Mouse (Mus musculus): ENCODE data around the gene Gfod1. TPM values are rescaled to one million over a fixed set of nuclear protein-coding genes. Genes with fewer than 3 reads are reported as not detected.
A peak's percentile ranks its signal among the peaks of the same experiment; 100 is the strongest.

The Gfod1 gene
- polyA plus RNA-seq, 1 experiment: 4.3 TPM

- Histone ChIP-seq H3K27me3 (ENCODE audit: control insufficient read depth, insufficient read depth, low read length) (no peaks in the 10 kb centered on the region), H3K27ac (ENCODE audit: control insufficient read depth, insufficient read depth, low read length) (no peak overlapping the region), H3K4me1 (replicated peaks; ENCODE audit: control insufficient read depth, insufficient read depth, low read length) (peaks cover 4% of the 10 kb centered on the region; the same call in 1 of the 2 replicates), H3K36me3 (ENCODE audit: control insufficient read depth, insufficient read depth, low read length) (no peaks in the 10 kb centered on the region), H3K4me3 (ENCODE audit: control insufficient read depth, insufficient read depth, low read length) (no peak overlapping the region)
- DNase-seq: peak; percentile 46
- 70% methylated on average over 5 of the region's 5 CpGs for WGBS
- TF ChIP-seq POLR2A (IDR thresholded peaks at IDR 0.05; ENCODE audit: control insufficient read depth, extremely low read depth, insufficient read depth, low read length, poor library complexity) (no peak), CTCF (IDR thresholded peaks at IDR 0.05; ENCODE audit: borderline replicate concordance, control insufficient read depth, extremely low read depth, insufficient read depth, low read length, poor library complexity) (no peak)
These were observed 104.2 kb downstream of the Gfod1 start for GRCm38 (mm10) chr13:43199749-43200148.

DNA sequence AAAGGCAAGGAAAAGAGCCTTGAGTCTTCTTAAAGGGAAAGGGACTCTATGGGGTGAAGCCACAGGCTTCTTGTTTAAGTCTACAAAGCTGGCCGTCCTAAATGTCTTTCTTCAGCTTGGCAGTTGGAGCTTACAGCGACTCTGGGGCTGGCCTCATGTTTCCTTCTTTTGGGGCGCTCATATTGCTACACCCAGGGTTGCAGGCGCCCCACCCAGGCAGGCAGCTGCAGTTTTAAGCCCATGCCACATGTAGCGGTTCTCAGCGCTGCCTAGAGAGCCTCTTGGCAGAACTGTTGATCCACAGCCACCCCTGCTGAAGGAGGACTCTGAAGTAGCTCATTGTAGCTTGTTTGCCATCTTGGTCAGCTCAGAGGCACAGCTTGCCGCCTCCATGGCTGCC is 104.7 kb downstream of the Gfod1 start:
- WGBS: 68% methylated on average over 7 of the region's 7 CpGs
- no peak overlapping the region for H3K4me3 ChIP-seq (ENCODE audit: control insufficient read depth, insufficient read depth, low read length)
- H3K27me3 ChIP-seq (ENCODE audit: control insufficient read depth, insufficient read depth, low read length): no peaks in the 10 kb centered on the region
- no peaks in the 10 kb centered on the region for H3K36me3 ChIP-seq (ENCODE audit: control insufficient read depth, insufficient read depth, low read length)
- H3K4me1 ChIP-seq (replicated peaks; ENCODE audit: control insufficient read depth, insufficient read depth, low read length): peaks cover 4% of the 10 kb centered on the region; the same call in 1 of the 2 replicates
- no peak overlapping the region for H3K27ac ChIP-seq (ENCODE audit: control insufficient read depth, insufficient read depth, low read length)
- DNase-seq: no peak
- no peak for TF ChIP-seq POLR2A (IDR thresholded peaks at IDR 0.05; ENCODE audit: control insufficient read depth, extremely low read depth, insufficient read depth, low read length, poor library complexity)
- TF ChIP-seq CTCF (IDR thresholded peaks at IDR 0.05; ENCODE audit: borderline replicate concordance, control insufficient read depth, extremely low read depth, insufficient read depth, low read length, poor library complexity): no peak

GRCm38 (mm10) chr13:43197187-43197586 is 106.8 kb downstream of the Gfod1 start:
- no peaks in the 10 kb centered on the region for H3K27me3 ChIP-seq (ENCODE audit: control insufficient read depth, insufficient read depth, low read length)
- no peak overlapping the region for H3K27ac ChIP-seq (ENCODE audit: control insufficient read depth, insufficient read depth, low read length)
- no peak overlapping the region for H3K4me3 ChIP-seq (ENCODE audit: control insufficient read depth, insufficient read depth, low read length)
- TF ChIP-seq POLR2A (IDR thresholded peaks at IDR 0.05; ENCODE audit: control insufficient read depth, extremely low read depth, insufficient read depth, low read length, poor library complexity) (no peak), CTCF (IDR thresholded peaks at IDR 0.05; ENCODE audit: borderline replicate concordance, control insufficient read depth, extremely low read depth, insufficient read depth, low read length, poor library complexity) (0 out of 2 replicates have a peak, but pooled peaks have one; percentile 21)
- H3K36me3 ChIP-seq (ENCODE audit: control insufficient read depth, insufficient read depth, low read length): no peaks in the 10 kb centered on the region
- WGBS: 71% methylated on average over 6 of the region's 6 CpGs
- H3K4me1 ChIP-seq (replicated peaks; ENCODE audit: control insufficient read depth, insufficient read depth, low read length): peaks cover 7% of the 10 kb centered on the region; the same call in 1 of the 2 replicates
- DNase-seq: no peak

DNA sequence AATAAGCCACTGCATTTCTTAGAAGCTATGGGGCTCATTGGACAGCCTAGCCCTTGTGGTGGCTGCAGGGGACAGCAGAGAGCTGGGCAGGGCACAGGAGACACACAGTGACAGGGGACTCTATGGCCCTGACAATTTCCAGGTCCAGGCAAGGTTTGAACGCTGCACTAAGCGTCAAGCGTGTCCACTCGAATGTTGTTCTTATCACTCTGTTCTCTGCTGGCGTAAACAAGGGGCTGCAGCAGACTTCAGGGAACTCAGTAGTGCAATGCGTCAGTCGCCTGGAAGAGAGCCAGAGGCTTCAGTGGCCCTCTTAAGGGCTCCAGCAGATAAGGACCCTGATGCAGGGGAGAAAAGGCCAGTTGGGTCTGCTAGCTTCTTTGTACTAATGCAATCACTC is 108.0 kb downstream of the Gfod1 start:
- Histone ChIP-seq H3K4me1 (replicated peaks; ENCODE audit: control insufficient read depth, insufficient read depth, low read length) (peaks cover 18% of the 10 kb centered on the region), H3K27me3 (ENCODE audit: control insufficient read depth, insufficient read depth, low read length) (no peaks in the 10 kb centered on the region), H3K27ac (ENCODE audit: control insufficient read depth, insufficient read depth, low read length) (no peak overlapping the region), H3K4me3 (ENCODE audit: control insufficient read depth, insufficient read depth, low read length) (no peak overlapping the region), H3K36me3 (ENCODE audit: control insufficient read depth, insufficient read depth, low read length) (no peaks in the 10 kb centered on the region)
- 70% methylated on average over 7 of the region's 7 CpGs for WGBS
- no peak for TF ChIP-seq CTCF (IDR thresholded peaks at IDR 0.05; ENCODE audit: borderline replicate concordance, control insufficient read depth, extremely low read depth, insufficient read depth, low read length, poor library complexity)
- no peak for TF ChIP-seq POLR2A (IDR thresholded peaks at IDR 0.05; ENCODE audit: control insufficient read depth, extremely low read depth, insufficient read depth, low read length, poor library complexity)
- DNase-seq: no peak

- H3K27ac ChIP-seq (ENCODE audit: control insufficient read depth, insufficient read depth, low read length): no peak overlapping the region
These were observed 110.0 kb downstream of the Gfod1 start for GRCm38 (mm10) chr13:43193932-43194331.

DNA sequence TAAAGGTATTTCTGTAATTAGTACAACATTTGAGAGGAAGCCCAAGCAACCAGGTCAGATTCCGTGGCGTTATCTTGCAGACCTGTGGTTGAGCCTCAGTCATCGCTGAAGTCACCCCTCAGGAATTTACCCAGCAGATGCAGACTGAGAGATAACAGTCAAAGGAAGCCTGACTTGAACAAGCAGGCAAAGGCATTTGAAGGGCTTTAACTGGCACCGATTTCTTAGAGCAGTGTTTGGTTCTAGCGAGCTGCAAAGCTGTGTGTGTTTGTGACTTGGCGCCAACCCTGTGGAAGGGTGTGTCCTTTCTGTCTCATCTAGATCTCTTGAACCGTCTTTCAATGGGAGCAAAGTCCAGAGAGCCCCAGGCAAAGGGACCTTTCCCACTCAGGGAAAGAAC is 110.7 kb downstream of the Gfod1 start:
- WGBS: 6% methylated on average over 7 of the region's 7 CpGs
- Histone ChIP-seq H3K27ac (ENCODE audit: control insufficient read depth, insufficient read depth, low read length) (no peak overlapping the region), H3K36me3 (ENCODE audit: control insufficient read depth, insufficient read depth, low read length) (no peaks in the 10 kb centered on the region), H3K27me3 (ENCODE audit: control insufficient read depth, insufficient read depth, low read length) (no peaks in the 10 kb centered on the region), H3K4me3 (ENCODE audit: control insufficient read depth, insufficient read depth, low read length) (no peak overlapping the region), H3K4me1 (replicated peaks; ENCODE audit: control insufficient read depth, insufficient read depth, low read length) (peaks cover 16% of the 10 kb centered on the region)
- no peak for DNase-seq
- no peak for TF ChIP-seq CTCF (IDR thresholded peaks at IDR 0.05; ENCODE audit: borderline replicate concordance, control insufficient read depth, extremely low read depth, insufficient read depth, low read length, poor library complexity)
- no peak for TF ChIP-seq POLR2A (IDR thresholded peaks at IDR 0.05; ENCODE audit: control insufficient read depth, extremely low read depth, insufficient read depth, low read length, poor library complexity)

More at GRCm38 (mm10) chr13:43193932-43194331, 110.0 kb downstream of the Gfod1 start:
- no peaks in the 10 kb centered on the region for H3K36me3 ChIP-seq (ENCODE audit: control insufficient read depth, insufficient read depth, low read length)
- no peak for DNase-seq
- no peak overlapping the region for H3K4me3 ChIP-seq (ENCODE audit: control insufficient read depth, insufficient read depth, low read length)
- no peak for TF ChIP-seq POLR2A (IDR thresholded peaks at IDR 0.05; ENCODE audit: control insufficient read depth, extremely low read depth, insufficient read depth, low read length, poor library complexity)
- no peak for TF ChIP-seq CTCF (IDR thresholded peaks at IDR 0.05; ENCODE audit: borderline replicate concordance, control insufficient read depth, extremely low read depth, insufficient read depth, low read length, poor library complexity)
- peaks cover 16% of the 10 kb centered on the region for H3K4me1 ChIP-seq (replicated peaks; ENCODE audit: control insufficient read depth, insufficient read depth, low read length)
- H3K27me3 ChIP-seq (ENCODE audit: control insufficient read depth, insufficient read depth, low read length): no peaks in the 10 kb centered on the region
- 88% methylated on average over 8 of the region's 8 CpGs for WGBS

DNA sequence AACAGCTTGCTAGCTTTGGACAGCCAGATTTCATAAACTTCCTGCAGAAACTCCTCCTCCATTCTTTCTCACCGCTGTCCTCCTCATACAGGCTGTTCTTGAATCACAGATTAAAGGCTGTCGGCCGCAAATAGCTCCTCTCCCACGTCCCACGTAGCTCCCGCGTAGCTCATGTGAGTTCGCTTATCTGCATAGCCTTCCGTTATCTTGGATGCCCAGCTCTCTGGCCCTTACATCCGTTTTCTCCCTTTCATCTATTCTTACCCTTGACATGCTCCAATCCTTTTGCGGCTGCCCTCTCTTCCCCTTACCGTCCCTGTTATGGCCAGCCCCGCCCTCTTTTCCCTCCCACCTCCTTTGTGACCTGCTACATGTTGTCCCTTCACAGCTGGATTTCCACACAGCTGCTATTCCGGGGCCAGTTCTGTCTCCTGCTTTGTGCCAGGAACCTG is 112.2 kb downstream of the Gfod1 start:
- Histone ChIP-seq H3K36me3 (ENCODE audit: control insufficient read depth, insufficient read depth, low read length) (no peaks in the 10 kb centered on the region), H3K27ac (ENCODE audit: control insufficient read depth, insufficient read depth, low read length) (no peak overlapping the region), H3K4me1 (replicated peaks; ENCODE audit: control insufficient read depth, insufficient read depth, low read length) (peaks cover 16% of the 10 kb centered on the region), H3K27me3 (ENCODE audit: control insufficient read depth, insufficient read depth, low read length) (no peaks in the 10 kb centered on the region), H3K4me3 (ENCODE audit: control insufficient read depth, insufficient read depth, low read length) (no peak overlapping the region)
- no peak for DNase-seq
- no peak for TF ChIP-seq POLR2A (IDR thresholded peaks at IDR 0.05; ENCODE audit: control insufficient read depth, extremely low read depth, insufficient read depth, low read length, poor library complexity)
- no peak for TF ChIP-seq CTCF (IDR thresholded peaks at IDR 0.05; ENCODE audit: borderline replicate concordance, control insufficient read depth, extremely low read depth, insufficient read depth, low read length, poor library complexity)
- WGBS: 4% methylated on average over 14 of the region's 14 CpGs
